In the genomic region with DNA sequence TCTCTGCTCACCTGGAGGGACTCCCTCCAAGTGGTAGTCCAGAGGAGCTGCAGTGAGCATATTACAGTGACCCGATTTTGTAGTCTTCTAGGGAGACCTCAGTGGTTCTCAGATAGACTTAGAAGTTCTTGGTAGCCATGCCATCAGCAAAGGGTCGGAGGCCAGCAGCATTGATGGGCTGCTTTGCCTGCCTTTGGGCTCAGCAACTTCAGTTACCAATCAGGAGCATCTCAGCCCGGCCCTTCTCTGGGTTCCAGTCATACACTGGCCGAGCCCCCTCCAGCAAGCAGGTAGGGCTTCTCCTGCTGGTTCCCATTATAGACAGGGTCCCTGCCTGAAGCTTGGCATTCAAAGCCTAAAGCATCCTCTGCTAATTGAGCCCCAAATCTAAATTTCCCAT, we compare ENCODE assay signal across 10 mouse cellular contexts. TPM values are rescaled to one million over a fixed set of nuclear protein-coding genes. Genes with fewer than 3 reads are reported as not detected.
DNase-seq lines count a peak whose midpoint lies in the region; ATAC-seq and TF ChIP-seq lines count a peak whose summit lies in the region.
"Had no signal": no experiment of that assay in that cellular context is flagged by ENCODE, and none has a peak within 500 bp of the region (broad histone marks: within the 10 kb centered on the region; RNA-seq: fewer than 3 reads in every experiment).

No protein-coding gene starts in this region.

- H3K79me2 ChIP-seq in heart, adult 2 months (replicated peaks; ENCODE audit: control insufficient read depth, insufficient read depth, low read length), result no peaks in the 10 kb centered on the region

- WGBS in heart, adult 2 months, result 76% methylated on average over 4 of the region's 4 CpGs
- WGBS in kidney, embryonic 16.5 days, result 64% methylated on average over 4 of the region's 4 CpGs
- WGBS in kidney, embryonic 14.5 days, result 75% methylated on average over 4 of the region's 4 CpGs
- 74% methylated on average over 4 of the region's 4 CpGs for WGBS in intestine, postnatal 0 days

- no peak overlapping the region for H3K4me3 ChIP-seq in heart, adult 2 months
- no peak overlapping the region for H3K4me3 ChIP-seq in kidney, embryonic 16.5 days (ENCODE audit: low read length)
- H3K4me3 ChIP-seq in kidney, embryonic 14.5 days (ENCODE audit: low read length), result no peak overlapping the region
- H3K4me3 ChIP-seq in intestine, postnatal 0 days (ENCODE audit: low read depth, low read length), result no peak overlapping the region

- no peaks in the 10 kb centered on the region for H3K9me3 ChIP-seq in kidney, embryonic 16.5 days (ENCODE audit: low read length)
- H3K9me3 ChIP-seq in kidney, embryonic 14.5 days (ENCODE audit: control insufficient read depth, low read length), result no peaks in the 10 kb centered on the region
- H3K9me3 ChIP-seq in intestine, postnatal 0 days (ENCODE audit: control insufficient read depth), result no peaks in the 10 kb centered on the region
- H3K9me3 ChIP-seq: midbrain, embryonic 10.5 days had no signal

- no peak for DNase-seq in heart, adult 2 months
- DNase-seq in heart, postnatal 10 days, result no peak
- DNase-seq in ES-CJ7 (ENCODE audit: low read depth, low spot score), result peak; percentile 47
- DNase-seq in adrenal gland, postnatal 14 days, result no peak
- DNase-seq: kidney, adult 8-10 months had no signal

- peak overlapping the region; percentile 66; the same call in 1 of the 2 replicates for H3K27ac ChIP-seq in heart, adult 2 months
- H3K27ac ChIP-seq in kidney, embryonic 16.5 days (ENCODE audit: low read length), result 0 out of 2 replicates have a peak overlapping the region, but pooled peaks have one; percentile 57
- no peak overlapping the region for H3K27ac ChIP-seq in kidney, embryonic 14.5 days (ENCODE audit: low read depth, low read length)
- H3K27ac ChIP-seq in intestine, postnatal 0 days (ENCODE audit: low read depth, low read length), result no peak overlapping the region

- H3K4me1 ChIP-seq in heart, adult 2 months (ENCODE audit: control insufficient read depth, insufficient read depth, low read length), result peaks cover 5% of the 10 kb centered on the region
- H3K4me1 ChIP-seq in kidney, embryonic 16.5 days (ENCODE audit: insufficient read depth, low read length), result peaks cover 17% of the 10 kb centered on the region
- H3K4me1 ChIP-seq in kidney, embryonic 14.5 days (ENCODE audit: control insufficient read depth, insufficient read depth, low read length), result peaks cover 17% of the 10 kb centered on the region; the same call in 1 of the 2 replicates
- H3K4me1 ChIP-seq in intestine, postnatal 0 days (replicated peaks; ENCODE audit: control insufficient read depth, insufficient read depth, low read length), result no peaks in the 10 kb centered on the region

- peak overlapping the region; percentile 67; the same call in 1 of the 2 replicates for H3K4me2 ChIP-seq in kidney, embryonic 16.5 days (replicated peaks; ENCODE audit: low read depth, low read length)
- no peak overlapping the region; the same call in 1 of the 2 replicates for H3K4me2 ChIP-seq in kidney, embryonic 14.5 days (replicated peaks; ENCODE audit: low read depth, low read length)
- H3K4me2 ChIP-seq in intestine, postnatal 0 days (replicated peaks; ENCODE audit: low read depth), result peak overlapping the region; percentile 69; the same call in 1 of the 2 replicates

- no peak for TF ChIP-seq CTCF in heart, adult 2 months (IDR thresholded peaks at IDR 0.05)
- TF ChIP-seq CTCF in intestine, postnatal 0 days (IDR thresholded peaks at IDR 0.05; ENCODE audit: low read depth), result peak; percentile 23; the same call in 1 of the 2 replicates

- H3K36me3 ChIP-seq in heart, adult 2 months (ENCODE audit: control insufficient read depth, insufficient read depth, low read length), result no peaks in the 10 kb centered on the region
- no peaks in the 10 kb centered on the region for H3K36me3 ChIP-seq in kidney, embryonic 16.5 days (ENCODE audit: insufficient read depth, low read length)
- H3K36me3 ChIP-seq in kidney, embryonic 14.5 days (ENCODE audit: control insufficient read depth, insufficient read depth, low read length), result no peaks in the 10 kb centered on the region
- no peaks in the 10 kb centered on the region for H3K36me3 ChIP-seq in intestine, postnatal 0 days (ENCODE audit: control insufficient read depth, insufficient read depth)
- H3K36me3 ChIP-seq: midbrain, embryonic 10.5 days had no signal

- intact Hi-C loops in heart, adult 2 months (cut with DNase I), result loop anchor here (2.0 kb wide), 3 partner anchors 25 to 601 kb away; no protein-coding TSS in a partner anchor
- intact Hi-C loops in heart, postnatal 10 days (cut with DNase I), result loop anchor here (2.0 to 10.0 kb wide), 3 partner anchors 25 to 601 kb away; no protein-coding TSS in a partner anchor

- TF ChIP-seq EP300 in heart, adult 2 months (IDR thresholded peaks at IDR 0.05; ENCODE audit: insufficient read depth, low read depth, low read length), result no peak

- ATAC-seq in kidney, embryonic 16.5 days (ENCODE audit: low FRiP score, low TSS enrichment), result no peak
- ATAC-seq in kidney, embryonic 14.5 days (ENCODE audit: low FRiP score, low TSS enrichment), result no peak
- ATAC-seq in intestine, postnatal 0 days, result no peak
- no peak for ATAC-seq in megakaryocyte-erythroid progenitor cell, adult 5-6 weeks (replicated peaks; ENCODE audit: low FRiP score, low TSS enrichment, poor library complexity, severe bottlenecking)

- no peak overlapping the region for H3K9ac ChIP-seq in heart, adult 2 months (ENCODE audit: low read depth, low read length)
- H3K9ac ChIP-seq in kidney, embryonic 16.5 days (replicated peaks; ENCODE audit: low read length), result peak overlapping the region; percentile 73; the same call in 1 of the 2 replicates
- no peak overlapping the region for H3K9ac ChIP-seq in kidney, embryonic 14.5 days (ENCODE audit: low read depth, low read length)
- H3K9ac ChIP-seq in intestine, postnatal 0 days (ENCODE audit: low read depth, low read length), result no peak overlapping the region

- no peak for TF ChIP-seq POLR2A in heart, adult 2 months (IDR thresholded peaks at IDR 0.05; ENCODE audit: insufficient read depth, low read depth, low read length)

- H3K27me3 ChIP-seq in heart, adult 2 months (ENCODE audit: control insufficient read depth, insufficient read depth, low read length), result no peaks in the 10 kb centered on the region
- no peaks in the 10 kb centered on the region for H3K27me3 ChIP-seq in kidney, embryonic 16.5 days (ENCODE audit: insufficient read depth, low read length)
- no peaks in the 10 kb centered on the region for H3K27me3 ChIP-seq in kidney, embryonic 14.5 days (ENCODE audit: control insufficient read depth, insufficient read depth, low read length)
- H3K27me3 ChIP-seq in intestine, postnatal 0 days (replicated peaks; ENCODE audit: control insufficient read depth, insufficient read depth, low read length), result no peaks in the 10 kb centered on the region

RNA-seq across cellular contexts. Expression of a gene that starts 0.9 kb away (rescaled TPM):
- total RNA-seq in heart, adult 2 months (2021), result 100 to 1,000 TPM; 281 to 332 TPM
- 47.7 and 66.6 TPM in 2 replicates for polyA plus RNA-seq in heart, adult 2 months (2012; rRNA removed)
- 100 to 1,000 TPM; 315 to 318 TPM for total RNA-seq in heart, postnatal 10 days (2021)
- polyA plus RNA-seq in kidney, embryonic 16.5 days (2015; fragmentation: Nextera tagmentation; extraction: Ambion mirVana), result 237 and 260 TPM in 2 replicates
- polyA plus RNA-seq in kidney, embryonic 14.5 days (2014; fragmentation: Nextera tagmentation; extraction: Ambion mirVana), result 253 and 349 TPM in 2 replicates
- polyA plus RNA-seq in intestine, postnatal 0 days (2015; fragmentation: Nextera tagmentation; extraction: Ambion mirVana), result 337 and 357 TPM in 2 replicates
- total RNA-seq in adrenal gland, postnatal 14 days (2021), result 300 and 306 TPM in 2 replicates
- total RNA-seq in megakaryocyte-erythroid progenitor cell, adult 5-6 weeks (2014; fragmentation: Nextera tagmentation), result 290 and 320 TPM in 2 replicates
- 93.4 and 153 TPM in 2 replicates for total RNA-seq in megakaryocyte-erythroid progenitor cell, adult 5-6 weeks (2017)

Comparison
In these comparisons a context has a peak if more than half of its experiments do, and no peak if none do; other contexts are left out.
1. H3K27ac ChIP-seq: peak in heart, adult 2 months (single experiment) and kidney, embryonic 16.5 days (single experiment); none in kidney, embryonic 14.5 days (single experiment) and intestine, postnatal 0 days (single experiment).